Mouse (Mus musculus) bone marrow macrophage, adult 2 months (primary cell): ENCODE measurements around the gene Itga9. TPM values are rescaled to one million over a fixed set of nuclear protein-coding genes. Genes with fewer than 3 reads are reported as not detected.

Experiments
- H3K27ac ChIP-seq: 2 replicates; pipeline ENCODE4 v1.5.1; 2012; ENCODE audit warnings: low read depth, low read length; ENCODE audit not compliant: insufficient read depth
- H3K4me1 ChIP-seq: 2 replicates; pipeline ENCODE4 v1.6.1; 2012; ENCODE audit warnings: low read length; ENCODE audit not compliant: control insufficient read depth, insufficient read depth
- H3K4me3 ChIP-seq: 2 replicates; pipeline ENCODE4 v1.5.1; 2012; ENCODE audit warnings: mild to moderate bottlenecking, low read length, moderate library complexity; ENCODE audit not compliant: insufficient read depth
- CTCF ChIP-seq: IDR thresholded peaks from 2 replicates; pipeline ENCODE4 v1.5.1; 2012; ENCODE audit warnings: low read depth, mild to moderate bottlenecking, low read length, moderate library complexity
- POLR2A ChIP-seq: IDR thresholded peaks from 2 replicates; pipeline ENCODE4 v1.6.1; 2012; ENCODE audit warnings: mild to moderate bottlenecking, low read depth, low read length, borderline replicate concordance
- polyA plus RNA-seq: library from polyadenylated mRNA; stranded (reverse); fragments of >200 nt; gene quantifications from 2 replicates; pipeline ENCODE4 v1.2.4, GENCODE M21; 2012; ENCODE audit not compliant: missing spikeins, insufficient read depth, insufficient read length

Gene Itga9
- 4.2 and 5.3 TPM in 2 replicates for polyA plus RNA-seq

DNA sequence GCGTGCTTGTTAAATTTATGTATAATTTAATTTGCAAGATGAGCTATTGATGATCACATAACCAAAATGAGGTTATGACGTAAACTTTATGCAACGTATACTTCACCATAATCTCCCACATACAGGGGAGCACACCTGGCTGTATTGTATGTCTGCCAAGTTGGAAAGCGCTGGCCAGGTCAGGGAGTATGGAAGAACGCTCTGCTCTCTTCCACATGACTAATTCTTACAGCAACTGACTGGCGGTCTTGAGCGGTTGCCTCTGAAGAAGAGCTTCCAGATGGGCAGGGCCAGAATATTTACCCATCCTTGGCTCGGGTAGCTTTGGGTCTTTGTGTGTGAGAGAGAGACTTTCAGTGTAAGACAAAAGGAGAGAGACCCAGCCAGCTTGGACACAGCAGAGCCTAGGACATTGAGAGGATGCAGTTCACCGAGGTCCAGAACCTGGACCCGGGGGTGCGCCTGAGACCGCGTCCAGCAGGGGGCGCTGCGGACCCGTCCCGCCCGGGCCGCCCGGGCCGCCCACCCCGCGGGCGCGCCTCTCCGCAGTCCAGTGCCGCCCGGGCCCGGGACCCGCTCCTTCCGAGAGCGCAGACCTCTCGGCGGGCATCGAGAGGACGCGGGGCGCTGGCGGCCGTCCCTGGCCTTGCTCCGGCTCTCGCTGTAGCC is at the start of gene Itga9:
Gene Itga9 (plus strand): TSS at position 543 of the 669 bp plus-strand sequence.
- H3K4me3 ChIP-seq: peak within 1 kb of the TSS; percentile 63
- H3K4me1 ChIP-seq: peaks cover 6% of the 10 kb centered on the region
- no peak within 1 kb of the TSS for H3K27ac ChIP-seq
- TF ChIP-seq CTCF (peak; percentile 64), POLR2A (no peak)

DNA sequence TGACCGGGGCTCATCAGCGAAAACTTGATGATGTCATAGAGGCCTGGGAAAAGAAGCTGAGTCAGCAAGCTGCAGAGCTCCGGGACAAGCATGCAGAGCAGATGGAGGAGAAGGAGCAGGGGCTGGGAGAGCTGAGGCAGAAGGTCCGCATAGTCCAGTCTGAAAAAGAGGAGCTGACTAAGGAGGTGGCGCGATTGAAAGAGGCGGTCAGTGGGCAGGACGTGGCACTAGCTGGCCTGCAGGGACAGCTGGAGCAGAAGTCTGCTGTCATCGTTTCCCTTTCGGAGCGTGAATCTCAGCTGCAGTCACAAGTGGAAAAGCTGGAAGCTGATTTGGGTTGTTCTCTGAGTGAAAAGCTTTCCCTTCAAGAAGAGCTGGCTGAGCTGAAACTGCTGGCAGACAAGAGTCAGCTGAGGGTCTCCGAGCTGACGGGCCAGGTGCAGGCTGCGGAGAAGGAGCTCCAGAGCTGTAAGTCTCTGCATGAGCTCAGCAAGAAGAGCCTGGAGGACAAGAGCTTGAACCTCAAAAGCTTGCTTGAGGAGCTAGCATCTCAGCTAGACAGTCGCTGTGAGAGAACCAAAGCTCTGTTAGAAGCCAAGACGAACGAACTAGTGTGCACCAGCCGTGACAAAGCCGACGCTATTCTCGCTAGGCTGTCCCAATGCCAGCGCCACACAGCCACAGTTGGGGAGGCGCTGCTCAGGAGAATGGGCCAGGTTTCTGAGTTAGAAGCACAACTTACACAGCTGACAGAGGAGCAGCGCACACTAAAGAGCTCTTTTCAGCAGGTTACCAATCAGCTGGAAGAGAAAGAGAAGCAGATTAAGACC is 49.3 kb upstream of the Itga9 start:
- H3K4me1 ChIP-seq: peaks cover 14% of the 10 kb centered on the region
- no peak overlapping the region for H3K27ac ChIP-seq
- H3K4me3 ChIP-seq: no peak overlapping the region
- no peak for TF ChIP-seq CTCF
- TF ChIP-seq POLR2A: no peak

DNA sequence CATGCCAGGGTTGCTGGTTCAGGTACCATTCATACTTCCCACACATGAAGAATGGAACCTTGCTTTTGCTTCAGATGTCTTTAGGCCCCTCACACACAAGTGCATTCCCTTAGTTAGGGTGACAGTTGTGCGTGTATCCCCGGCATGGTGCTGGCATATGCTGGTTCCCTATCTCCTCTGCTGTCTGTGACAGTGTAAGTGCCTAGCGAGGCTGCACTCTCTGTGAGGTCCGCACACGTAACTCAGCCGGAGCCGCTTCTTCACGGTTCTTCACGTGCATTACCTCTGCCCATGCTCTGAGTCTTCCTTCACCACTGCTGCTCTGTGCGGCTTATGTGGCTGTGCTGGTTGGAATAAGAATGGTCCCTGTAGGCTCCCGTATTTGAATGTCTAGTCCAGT is 43.1 kb upstream of the Itga9 start:
- TF ChIP-seq POLR2A (no peak), CTCF (no peak)
- H3K27ac ChIP-seq: no peak overlapping the region
- no peaks in the 10 kb centered on the region for H3K4me1 ChIP-seq
- no peak overlapping the region for H3K4me3 ChIP-seq

DNA sequence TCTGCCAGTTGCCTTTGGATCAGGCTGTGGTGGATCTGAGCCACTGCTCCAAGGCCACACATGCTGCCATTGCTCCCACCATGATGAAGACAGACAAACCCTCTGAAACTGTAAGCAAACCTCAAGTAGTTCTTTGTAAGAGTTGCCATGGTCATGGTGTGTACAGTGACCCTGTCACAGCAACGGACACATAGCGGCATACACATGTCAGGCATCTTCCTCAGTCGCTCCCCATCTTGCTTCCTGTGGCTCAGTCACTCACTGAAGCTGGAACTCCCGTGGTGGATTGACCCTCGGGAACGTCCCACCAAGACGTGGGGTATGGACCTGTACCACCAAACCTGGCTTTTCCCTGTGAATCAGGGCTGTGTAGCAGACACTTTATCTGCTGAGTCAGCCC is 42.6 kb upstream of the Itga9 start:
- H3K27ac ChIP-seq: no peak overlapping the region
- H3K4me3 ChIP-seq: no peak overlapping the region
- no peaks in the 10 kb centered on the region for H3K4me1 ChIP-seq
- TF ChIP-seq CTCF (no peak), POLR2A (no peak)

DNA sequence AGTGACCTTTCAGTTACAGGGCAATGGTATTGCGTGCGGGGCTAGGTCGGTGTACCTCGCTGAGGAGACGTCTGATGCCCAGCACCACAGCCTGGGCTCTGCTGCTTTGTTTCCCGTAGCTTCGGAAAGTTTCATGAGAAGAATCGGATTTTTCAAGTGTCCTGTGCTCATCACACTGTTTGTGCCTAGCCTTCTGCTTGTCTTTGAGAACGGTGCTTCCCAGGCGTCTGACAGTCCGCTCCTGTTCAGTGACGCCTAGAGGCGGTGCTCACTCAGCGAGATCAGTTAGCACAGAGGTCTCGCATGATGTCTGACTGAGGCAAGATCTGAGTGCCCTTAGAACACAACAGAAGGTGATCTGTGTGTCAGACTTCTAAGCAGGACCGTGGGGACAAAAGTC is 41.8 kb upstream of the Itga9 start:
- TF ChIP-seq POLR2A (no peak), CTCF (no peak)
- Histone ChIP-seq H3K4me3 (no peak overlapping the region), H3K4me1 (no peaks in the 10 kb centered on the region), H3K27ac (no peak overlapping the region)

DNA sequence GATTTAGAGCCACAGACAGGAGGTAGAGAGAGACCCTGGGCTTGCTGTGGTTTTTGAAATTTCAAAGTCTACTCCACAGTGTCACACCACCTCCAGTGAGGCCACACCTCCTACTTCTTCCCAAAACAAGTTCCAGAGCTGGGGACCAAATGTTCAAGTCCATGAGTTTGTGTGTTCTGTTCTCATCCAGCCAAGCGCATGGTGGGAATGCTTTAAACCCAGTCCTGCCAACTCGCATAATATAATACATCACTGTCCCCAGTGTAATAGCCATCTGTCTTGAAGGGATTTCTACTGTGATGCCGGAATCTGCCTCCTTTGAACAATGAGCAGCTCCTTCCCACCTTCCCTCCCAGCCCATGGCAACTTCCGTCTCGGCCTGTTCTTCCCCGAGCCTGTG is 37.2 kb upstream of the Itga9 start:
- Histone ChIP-seq H3K4me3 (no peak overlapping the region), H3K27ac (no peak overlapping the region), H3K4me1 (no peaks in the 10 kb centered on the region)
- TF ChIP-seq CTCF (no peak), POLR2A (no peak)

DNA sequence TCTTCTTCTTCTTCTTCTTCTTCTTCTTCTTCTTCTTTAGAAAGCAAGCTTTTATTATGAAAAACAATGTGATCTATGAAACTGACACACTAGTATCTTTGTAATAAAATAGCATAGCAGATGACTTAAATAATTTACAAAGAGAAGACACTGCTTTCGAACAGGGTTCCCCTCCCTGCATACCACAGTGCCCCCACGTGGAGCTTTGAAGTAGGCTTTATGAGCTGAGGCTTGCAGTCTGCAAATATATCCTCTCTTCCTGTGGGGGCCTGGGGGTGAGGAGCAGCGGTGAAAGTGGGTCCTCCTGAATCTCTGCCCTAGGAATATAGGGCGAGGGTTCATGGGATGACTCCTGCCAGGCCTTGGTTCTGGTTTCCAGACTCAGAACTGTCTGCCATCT is 35.6 kb upstream of the Itga9 start:
- TF ChIP-seq CTCF (no peak), POLR2A (no peak)
- Histone ChIP-seq H3K27ac (no peak overlapping the region), H3K4me3 (no peak overlapping the region), H3K4me1 (no peaks in the 10 kb centered on the region)

DNA sequence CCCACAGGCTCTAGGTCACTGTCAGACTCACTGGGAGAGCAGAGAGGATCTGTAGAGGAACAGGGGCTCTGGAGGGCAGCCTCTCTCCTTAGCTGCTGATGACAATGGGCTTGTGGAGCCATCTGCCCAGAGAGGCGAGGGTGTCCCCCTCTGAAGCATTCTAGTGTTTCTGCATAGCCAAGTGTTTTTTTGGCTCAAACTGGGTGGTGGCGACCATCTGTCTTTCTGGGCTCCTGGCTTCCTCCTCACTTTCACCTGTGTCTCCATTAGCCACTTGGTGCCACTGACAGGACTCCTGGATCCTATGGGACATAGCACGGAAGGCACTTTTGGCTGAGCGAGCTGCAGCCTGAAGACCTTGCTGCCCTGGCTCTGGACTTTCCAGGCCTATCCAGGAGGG is 34.8 kb upstream of the Itga9 start:
- H3K4me3 ChIP-seq: no peak overlapping the region
- H3K27ac ChIP-seq: no peak overlapping the region
- no peak for TF ChIP-seq POLR2A
- TF ChIP-seq CTCF: no peak
- no peaks in the 10 kb centered on the region for H3K4me1 ChIP-seq

DNA sequence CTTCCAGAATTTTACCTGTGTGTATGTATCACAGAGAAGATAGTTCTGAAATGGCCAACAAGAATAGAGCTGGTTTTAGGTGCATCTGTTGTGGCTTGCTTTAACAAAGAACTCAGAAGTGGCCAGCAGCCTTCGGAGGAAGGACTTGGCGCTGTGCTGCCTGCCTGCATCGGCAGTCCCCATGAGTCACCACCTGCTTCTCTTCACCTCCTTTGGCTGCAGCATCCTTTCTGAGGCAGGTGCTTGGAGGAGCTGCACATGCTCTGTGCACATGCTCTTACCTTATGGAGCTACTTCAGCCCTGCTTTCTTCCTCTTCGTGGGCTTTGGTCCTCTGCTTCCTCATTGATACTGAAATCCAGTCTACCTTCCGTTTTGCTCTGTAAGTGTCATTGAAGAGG is 31.6 kb upstream of the Itga9 start:
- Histone ChIP-seq H3K27ac (no peak overlapping the region), H3K4me1 (no peaks in the 10 kb centered on the region), H3K4me3 (no peak overlapping the region)
- TF ChIP-seq CTCF: no peak
- no peak for TF ChIP-seq POLR2A

DNA sequence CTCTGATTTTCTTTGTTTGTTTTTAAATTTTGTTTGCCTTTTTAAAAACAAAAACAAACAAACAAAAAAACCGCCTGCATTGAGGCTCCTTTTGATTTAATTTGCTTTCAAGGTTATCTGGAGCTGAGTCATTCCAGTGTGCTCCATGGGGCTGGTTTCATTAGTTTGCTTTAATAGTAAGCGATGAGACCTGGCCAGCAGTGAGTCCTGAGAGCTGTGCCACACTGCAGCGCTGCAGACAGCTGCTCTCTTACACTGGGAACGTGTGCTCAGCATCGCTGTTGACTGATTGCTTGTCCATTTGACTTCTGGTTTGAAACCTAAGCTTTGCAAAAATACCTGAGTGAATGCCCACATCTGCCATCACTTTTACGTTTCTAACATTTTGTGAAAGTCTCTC is 26.1 kb upstream of the Itga9 start:
- Histone ChIP-seq H3K27ac (no peak overlapping the region), H3K4me3 (no peak overlapping the region), H3K4me1 (peaks cover 9% of the 10 kb centered on the region; the same call in 1 of the 2 replicates)
- TF ChIP-seq CTCF: no peak
- TF ChIP-seq POLR2A: no peak
